Mouse (Mus musculus) hindbrain, embryonic 15.5 days (tissue): ENCODE data around the gene Colgalt1. TPM values are rescaled to one million over a fixed set of nuclear protein-coding genes. Genes with fewer than 3 reads are reported as not detected.

Experiments
- ATAC-seq: fragments of 200-750 bp; cut with Nextera tagmentation; 2 replicates; pipeline ENCODE4 v1.8.0; 2017; ENCODE audit warnings: low read depth, moderate number of reproducible peaks, moderate TSS enrichment; ENCODE audit not compliant: low FRiP score
- H3K27ac ChIP-seq: fragments of 300-500 bp; sonication (generic); replicated peaks from 2 replicates; pipeline ENCODE4 v1.5.1; 2015; ENCODE audit warnings: mild to moderate bottlenecking, inconsistent platforms
- H3K27me3 ChIP-seq: fragments of 300-500 bp; sonication (generic); 2 replicates; pipeline ENCODE4 v1.6.1; 2015; ENCODE audit warnings: control low read depth, inconsistent platforms
- H3K36me3 ChIP-seq: fragments of 300-500 bp; sonication (generic); 2 replicates; pipeline ENCODE4 v1.6.1; 2015; ENCODE audit warnings: control low read depth, inconsistent platforms
- H3K4me1 ChIP-seq: fragments of 300-500 bp; sonication (generic); replicated peaks from 2 replicates; pipeline ENCODE4 v1.6.1; 2015; ENCODE audit warnings: control low read depth, inconsistent platforms
- H3K4me2 ChIP-seq: fragments of 300-500 bp; sonication (generic); 2 replicates; pipeline ENCODE4 v1.6.1; 2015; ENCODE audit warnings: moderate library complexity, mild to moderate bottlenecking, inconsistent platforms
- H3K4me3 ChIP-seq: fragments of 300-500 bp; sonication (generic); 2 replicates; pipeline ENCODE4 v1.5.1; 2015; ENCODE audit warnings: mild to moderate bottlenecking, inconsistent platforms
- H3K9ac ChIP-seq: fragments of 300-500 bp; sonication (generic); 2 replicates; pipeline ENCODE4 v1.6.1; 2015; ENCODE audit warnings: inconsistent platforms
- H3K9me3 ChIP-seq: fragments of 300-500 bp; sonication (generic); 2 replicates; pipeline ENCODE4 v1.6.1; 2016; ENCODE audit warnings: control low read depth, inconsistent platforms
- WGBS: fragments of 180-500 bp; shearing (Covaris S2); methylation state at CpG from one replicate; pipeline ENCODE4 v1.1.7; 2015; 5-methylcytosine and 5-hydroxymethylcytosine counted together
- polyA plus RNA-seq: library from polyadenylated mRNA; unstranded; fragments of >200 nt; fragmentation: Nextera tagmentation; extraction: Ambion mirVana; gene quantifications from 2 replicates; pipeline ENCODE4 v1.2.1, GENCODE M21; 2015

Gene Colgalt1
- polyA plus RNA-seq: 65.6 and 78.2 TPM in 2 replicates

DNA sequence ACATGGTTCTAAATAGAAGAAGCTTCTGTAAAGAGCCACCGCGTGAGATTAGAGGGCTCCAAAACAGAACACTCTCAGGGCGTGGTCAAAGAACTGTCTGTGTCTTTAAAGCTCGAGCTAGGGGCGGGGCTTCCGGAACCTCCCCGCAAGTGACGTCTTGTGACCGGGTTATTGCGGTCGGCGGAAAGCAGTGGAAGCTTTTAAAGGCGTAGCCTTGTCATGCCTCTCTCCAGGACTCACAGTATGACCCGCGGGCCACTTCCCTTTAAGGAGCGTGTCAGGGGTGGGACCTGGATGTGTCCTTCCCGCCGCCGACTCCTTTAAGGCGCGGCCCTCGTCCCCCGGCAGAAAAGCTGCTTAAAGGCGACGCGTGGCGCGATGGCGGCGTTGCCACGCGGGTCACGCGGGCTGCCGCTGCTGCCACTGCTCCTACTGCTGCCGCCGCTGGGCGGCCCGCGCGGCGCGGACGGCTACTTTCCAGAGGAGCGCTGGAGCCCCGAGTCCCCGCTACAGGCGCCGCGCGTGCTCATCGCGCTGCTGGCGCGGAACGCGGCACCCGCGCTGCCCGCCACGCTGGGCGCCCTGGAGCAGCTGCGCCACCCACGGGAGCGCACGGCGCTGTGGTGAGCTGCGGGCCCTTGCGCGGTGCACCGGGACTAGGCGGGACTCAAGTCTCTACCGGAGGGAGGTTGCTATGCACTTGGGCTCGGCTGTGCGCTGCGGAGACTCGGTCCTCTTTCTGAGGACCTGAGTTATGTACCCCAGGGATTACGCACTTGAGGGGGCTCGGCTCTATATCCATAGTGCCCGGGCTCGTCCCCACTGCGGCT lies at the start of gene Colgalt1:
TSS of gene Colgalt1 (plus strand) at position 177 of the 830 bp plus-strand sequence.
- Histone ChIP-seq H3K9me3 (no peaks in the 10 kb centered on the region), H3K27ac (peak within 1 kb of the TSS; percentile 92), H3K36me3 (peaks cover 19% of the 10 kb centered on the region), H3K4me1 (peaks cover 15% of the 10 kb centered on the region), H3K27me3 (no peaks in the 10 kb centered on the region), H3K4me3 (peak within 1 kb of the TSS; percentile 91), H3K4me2 (peak within 1 kb of the TSS; percentile 78), H3K9ac (peak within 1 kb of the TSS; percentile 91)
- ATAC-seq: peak; percentile 99
- WGBS: under 1% methylated on average over 82 of the region's 82 CpGs

DNA sequence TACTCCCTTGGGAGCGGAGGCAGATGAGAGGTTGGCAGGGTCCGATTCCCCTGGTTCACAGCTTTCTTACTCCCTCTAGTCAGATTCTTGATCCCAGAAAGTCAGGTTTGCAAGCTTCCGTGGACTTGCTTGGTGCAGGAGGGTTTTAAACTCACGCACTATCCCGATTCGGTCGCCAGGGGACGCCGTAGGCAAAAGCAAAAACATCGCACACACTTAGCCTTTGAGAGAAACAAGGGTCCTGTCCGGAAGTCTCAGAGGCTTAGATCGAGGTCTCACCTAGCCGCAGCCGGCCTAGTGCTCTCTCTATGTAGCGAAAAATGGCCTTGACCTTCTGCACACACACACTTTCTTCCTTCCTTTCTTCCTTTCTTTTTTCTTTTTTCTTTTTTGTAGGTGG lies 49.4 kb upstream of the Colgalt1 start:
- Histone ChIP-seq H3K9ac (no peak overlapping the region), H3K4me3 (no peak overlapping the region), H3K27ac (no peak overlapping the region), H3K36me3 (no peaks in the 10 kb centered on the region), H3K4me2 (no peak overlapping the region), H3K9me3 (no peaks in the 10 kb centered on the region; the same call in 1 of the 2 replicates), H3K4me1 (peaks cover 20% of the 10 kb centered on the region), H3K27me3 (peaks cover 74% of the 10 kb centered on the region)
- 4% methylated on average over 15 of the region's 15 CpGs for WGBS
- no peak for ATAC-seq

DNA sequence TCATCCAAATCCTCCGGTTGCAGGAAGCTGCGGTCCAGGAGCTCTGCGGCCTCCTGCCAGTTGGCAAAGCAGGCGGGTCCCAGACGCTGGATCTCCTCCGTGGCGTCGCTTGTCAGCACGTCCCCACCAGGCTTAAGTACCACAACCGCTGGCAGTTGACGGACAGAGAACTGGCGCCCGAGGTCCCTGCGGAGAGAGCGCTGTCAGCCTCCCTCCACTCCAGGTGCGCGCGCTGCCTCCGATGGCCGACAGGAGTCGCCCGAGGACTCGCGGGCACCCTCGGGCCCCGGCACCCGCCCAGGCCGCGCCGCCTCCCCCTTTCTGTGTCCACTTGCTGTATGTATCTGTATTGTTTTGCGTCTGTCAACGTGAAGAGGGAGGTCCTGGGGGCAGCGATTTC lies 48.0 kb upstream of the Colgalt1 start:
- under 1% methylated on average over 33 of the region's 33 CpGs for WGBS
- no peaks in the 10 kb centered on the region; the same call in 1 of the 2 replicates for H3K9me3 ChIP-seq
- peak overlapping the region; percentile 54 for H3K4me2 ChIP-seq
- H3K36me3 ChIP-seq: no peaks in the 10 kb centered on the region
- H3K27ac ChIP-seq: no peak overlapping the region
- peak overlapping the region; percentile 30 for H3K4me3 ChIP-seq
- peaks cover 20% of the 10 kb centered on the region for H3K4me1 ChIP-seq
- no peak for ATAC-seq
- H3K9ac ChIP-seq: peak overlapping the region; percentile 40
- peaks cover 60% of the 10 kb centered on the region for H3K27me3 ChIP-seq

- 91% methylated on average over 4 of the region's 4 CpGs for WGBS
- no peak overlapping the region for H3K27ac ChIP-seq
- no peaks in the 10 kb centered on the region; the same call in 1 of the 2 replicates for H3K9me3 ChIP-seq
- H3K4me1 ChIP-seq: peaks cover 20% of the 10 kb centered on the region
- peaks cover 48% of the 10 kb centered on the region for H3K27me3 ChIP-seq
- H3K4me3 ChIP-seq: no peak overlapping the region
- ATAC-seq: no peak
- H3K36me3 ChIP-seq: no peaks in the 10 kb centered on the region
- H3K4me2 ChIP-seq: no peak overlapping the region
- H3K9ac ChIP-seq: no peak overlapping the region
Measured at GRCm38 (mm10) chr8:71563992-71564391, 46.8 kb upstream of the Colgalt1 start.

GRCm38 (mm10) chr8:71566501-71566900 lies 44.3 kb upstream of the Colgalt1 start, which contains the start of gene Nxnl1:
Nxnl1 (minus strand) TSS chr8:71566601.
- Histone ChIP-seq H3K4me2 (no peak within 1 kb of the TSS), H3K27ac (no peak within 1 kb of the TSS), H3K9ac (no peak within 1 kb of the TSS), H3K27me3 (peaks cover 22% of the 10 kb centered on the region), H3K4me1 (peaks cover 30% of the 10 kb centered on the region), H3K4me3 (no peak within 1 kb of the TSS), H3K36me3 (no peaks in the 10 kb centered on the region), H3K9me3 (no peaks in the 10 kb centered on the region; the same call in 1 of the 2 replicates)
- WGBS: 69% methylated on average over 3 of the region's 3 CpGs
- ATAC-seq: no peak

DNA sequence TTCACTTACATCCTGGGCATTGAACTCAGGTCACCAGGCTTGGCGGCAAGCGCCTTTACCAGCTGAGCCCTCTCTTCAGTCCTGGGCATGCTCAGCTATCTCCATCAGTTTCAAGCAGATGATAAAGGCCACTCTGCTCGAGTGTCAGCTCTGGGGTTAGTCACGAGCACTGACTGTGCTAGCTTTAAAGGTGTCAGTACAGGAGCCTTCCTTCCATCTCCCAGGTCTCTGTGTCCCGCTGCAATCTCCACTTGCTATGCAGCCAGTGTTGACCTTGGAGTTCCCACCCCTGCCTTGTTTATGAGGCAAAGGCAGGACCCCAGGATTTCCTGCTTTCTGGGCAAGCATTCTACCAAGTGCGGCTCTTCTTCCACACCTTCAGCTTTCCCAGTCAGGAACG lies 43.2 kb upstream of the Colgalt1 start:
- 80% methylated on average over 7 of the region's 7 CpGs for WGBS
- Histone ChIP-seq H3K9ac (no peak overlapping the region), H3K27ac (no peak overlapping the region)

GRCm38 (mm10) chr8:71568387-71568937 lies 42.3 kb upstream of the Colgalt1 start, which contains the start of gene Slc27a1:
Slc27a1 (plus strand) TSS chr8:71568882.
- ATAC-seq: no peak
- WGBS: 10% methylated on average over 13 of the region's 13 CpGs

More for the DNA sequence above, 43.2 kb upstream of the Colgalt1 start:
- ATAC-seq: no peak
- Histone ChIP-seq H3K4me2 (no peak overlapping the region), H3K4me1 (peaks cover 38% of the 10 kb centered on the region), H3K36me3 (no peaks in the 10 kb centered on the region), H3K27me3 (peaks cover 12% of the 10 kb centered on the region), H3K4me3 (no peak overlapping the region), H3K9me3 (no peaks in the 10 kb centered on the region; the same call in 1 of the 2 replicates)

GRCm38 (mm10) chr8:71568941-71569340 lies 41.9 kb upstream of the Colgalt1 start:
- Histone ChIP-seq H3K4me1 (peaks cover 40% of the 10 kb centered on the region), H3K4me2 (peak overlapping the region; percentile 90), H3K36me3 (no peaks in the 10 kb centered on the region), H3K9me3 (no peaks in the 10 kb centered on the region; the same call in 1 of the 2 replicates), H3K27ac (peak overlapping the region; percentile 90), H3K4me3 (peak overlapping the region; percentile 75), H3K9ac (peak overlapping the region; percentile 60), H3K27me3 (no peaks in the 10 kb centered on the region)
- 21% methylated on average over 6 of the region's 6 CpGs for WGBS
- no peak for ATAC-seq

More at GRCm38 (mm10) chr8:71568387-71568937, 42.3 kb upstream of the Colgalt1 start, which contains the start of gene Slc27a1:
- H3K36me3 ChIP-seq: no peaks in the 10 kb centered on the region
- H3K9me3 ChIP-seq: no peaks in the 10 kb centered on the region; the same call in 1 of the 2 replicates
- peaks cover 40% of the 10 kb centered on the region for H3K4me1 ChIP-seq
- peak within 1 kb of the TSS; percentile 90 for H3K27ac ChIP-seq
- peak within 1 kb of the TSS; percentile 75 for H3K4me3 ChIP-seq
- peak within 1 kb of the TSS; percentile 90 for H3K4me2 ChIP-seq
- peak within 1 kb of the TSS; percentile 60 for H3K9ac ChIP-seq
- 0 out of 2 replicates have a peak, but pooled peaks cover 3% of the 10 kb centered on the region for H3K27me3 ChIP-seq

DNA sequence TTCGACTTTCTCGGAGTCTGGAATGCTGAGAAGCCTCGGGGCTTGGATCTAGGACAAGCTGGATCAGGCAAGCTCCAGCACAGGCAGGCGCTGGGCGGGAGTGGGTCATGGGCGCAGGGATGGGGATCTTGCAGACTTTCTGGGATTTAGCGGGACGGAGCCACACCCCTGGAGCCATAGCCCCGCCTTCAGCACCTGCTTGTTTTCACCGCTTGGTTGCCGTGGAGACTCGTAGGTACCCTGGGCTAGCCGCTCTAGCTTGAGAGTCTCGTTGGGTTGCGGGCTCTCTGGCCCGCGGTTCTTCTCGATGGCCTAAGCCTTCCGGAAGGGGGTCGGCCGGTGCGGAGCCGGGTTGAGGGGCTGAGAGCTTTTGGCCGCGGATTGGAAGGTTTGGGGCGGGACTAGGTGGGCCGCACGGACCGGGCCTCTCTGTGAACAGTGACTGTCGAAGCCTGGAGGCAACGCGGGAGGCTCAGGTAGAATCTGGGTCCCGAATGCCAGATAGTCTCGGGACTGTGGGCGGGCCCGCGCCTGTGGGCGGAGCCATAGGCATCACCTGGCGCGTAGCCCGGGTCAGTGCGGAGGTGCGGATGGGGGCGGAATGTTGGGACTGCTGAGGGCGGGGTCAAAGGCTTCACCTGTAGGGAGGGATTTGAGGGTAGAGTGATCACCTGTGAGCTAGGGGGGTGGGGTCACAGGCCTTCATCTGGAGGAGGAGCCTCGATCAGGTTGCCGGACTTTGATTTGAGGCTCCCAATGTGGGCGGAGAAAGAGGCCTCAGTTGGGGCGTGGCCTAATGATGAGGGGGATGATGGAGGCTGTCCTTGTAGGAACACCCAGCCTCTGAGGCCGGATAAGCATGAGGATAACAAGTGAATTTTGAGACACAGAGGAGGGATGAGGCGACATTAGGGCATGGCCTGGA lies 41.2 kb upstream of the Colgalt1 start:
- no peaks in the 10 kb centered on the region for H3K27me3 ChIP-seq
- H3K36me3 ChIP-seq: no peaks in the 10 kb centered on the region
- no peaks in the 10 kb centered on the region for H3K9me3 ChIP-seq
- peak overlapping the region; percentile 90 for H3K4me2 ChIP-seq
- WGBS: under 1% methylated on average over 51 of the region's 51 CpGs
- peak; percentile 84 for ATAC-seq
- peak overlapping the region; percentile 60 for H3K9ac ChIP-seq
- peaks cover 40% of the 10 kb centered on the region for H3K4me1 ChIP-seq
- peak overlapping the region; percentile 75 for H3K4me3 ChIP-seq
- peak overlapping the region; percentile 90 for H3K27ac ChIP-seq

- Histone ChIP-seq H3K36me3 (no peaks in the 10 kb centered on the region), H3K27me3 (no peaks in the 10 kb centered on the region), H3K4me1 (peaks cover 40% of the 10 kb centered on the region), H3K27ac (peak overlapping the region; percentile 90), H3K9ac (peak overlapping the region; percentile 63), H3K4me3 (peak overlapping the region; percentile 75), H3K9me3 (no peaks in the 10 kb centered on the region), H3K4me2 (peak overlapping the region; percentile 90)
- peak; percentile 93 for ATAC-seq
- WGBS: 1% methylated on average over 41 of the region's 41 CpGs
Measured at GRCm38 (mm10) chr8:71570291-71570954, 40.4 kb upstream of the Colgalt1 start.

DNA sequence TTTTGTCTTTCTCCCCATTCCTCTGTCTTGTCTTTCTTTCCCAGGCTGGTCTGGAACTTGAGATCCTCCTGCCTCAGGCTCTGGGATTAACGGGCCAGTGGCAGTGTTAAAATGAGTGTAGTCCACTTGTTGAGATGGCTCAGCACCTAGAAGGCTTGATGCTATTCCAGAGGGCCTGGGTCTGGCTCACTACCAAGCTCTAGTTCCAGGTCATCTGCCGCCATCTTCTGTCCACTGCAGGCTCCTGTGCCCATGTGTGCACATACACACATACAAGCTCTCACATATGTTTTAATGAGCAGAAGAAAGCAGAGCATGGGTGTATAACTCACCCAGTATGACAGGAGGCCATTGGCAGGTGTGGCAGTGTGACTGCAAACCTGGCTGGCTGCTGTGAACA lies 38.7 kb upstream of the Colgalt1 start:
- Histone ChIP-seq H3K36me3 (no peaks in the 10 kb centered on the region), H3K9ac (no peak overlapping the region), H3K4me2 (peak overlapping the region; percentile 90), H3K27ac (peak overlapping the region; percentile 70), H3K4me1 (peaks cover 40% of the 10 kb centered on the region), H3K9me3 (no peaks in the 10 kb centered on the region), H3K4me3 (peak overlapping the region; percentile 4; the same call in 1 of the 2 replicates), H3K27me3 (no peaks in the 10 kb centered on the region)
- 82% methylated on average over 2 of the region's 2 CpGs for WGBS
- no peak for ATAC-seq
